Mouse (Mus musculus): ENCODE results near the gene Tcl1b1.

- TF ChIP-seq CTCF (IDR thresholded peaks at IDR 0.05; ENCODE audit: extremely low read depth, insufficient read length, insufficient replicate concordance, low read depth, low read length): no peak
- no peak for TF ChIP-seq POLR2A (IDR thresholded peaks at IDR 0.05; ENCODE audit: low read depth, low read length)
Observed at GRCm38 (mm10) chr12:105173366-105173765, 13.9 kb downstream of the Tcl1b1 start.

Data from small intestine, adult 2 months (tissue).